8 mouse cellular contexts compared by ENCODE assay signal in genomic region chr13:28718868-28719265, GRCm38 (mm10).
DNase-seq lines count a peak whose midpoint lies in the region; ATAC-seq and TF ChIP-seq lines count a peak whose summit lies in the region.

No protein-coding gene starts in this region.

- no peak for ATAC-seq in heart, postnatal 0 days (ENCODE audit: insufficient read depth, low read depth)
- no peak for ATAC-seq in hindbrain, embryonic 14.5 days (ENCODE audit: low FRiP score)
- ATAC-seq in neural tube, embryonic 14.5 days (ENCODE audit: low read depth): no peak
- ATAC-seq in inflammation-experienced regulatory T-cells, adult 6 months: no peak
- ATAC-seq in monocyte, adult 5-6 weeks (replicated peaks; ENCODE audit: insufficient number of reproducible peaks, low FRiP score, low TSS enrichment, poor library complexity, severe bottlenecking): no peak

- no peaks in the 10 kb centered on the region for H3K27me3 ChIP-seq in heart, postnatal 0 days (ENCODE audit: control insufficient read depth, insufficient read depth, low read length)
- no peaks in the 10 kb centered on the region for H3K27me3 ChIP-seq in embryonic facial prominence, embryonic 10.5 days (replicated peaks; ENCODE audit: low read depth, poor library complexity, severe bottlenecking)
- no peaks in the 10 kb centered on the region for H3K27me3 ChIP-seq in hindbrain, embryonic 14.5 days (ENCODE audit: control insufficient read depth, insufficient read depth, low read length)
- no peaks in the 10 kb centered on the region for H3K27me3 ChIP-seq in neural tube, embryonic 14.5 days (ENCODE audit: control insufficient read depth, insufficient read depth, low read length)

- peak overlapping the region; percentile 64 for H3K27ac ChIP-seq in heart, postnatal 0 days (ENCODE audit: low read depth)
- H3K27ac ChIP-seq in embryonic facial prominence, embryonic 10.5 days (replicated peaks): peak overlapping the region; percentile 63; the same call in 1 of the 2 replicates
- H3K27ac ChIP-seq in hindbrain, embryonic 14.5 days: peak overlapping the region; percentile 84
- H3K27ac ChIP-seq in neural tube, embryonic 14.5 days (ENCODE audit: low read depth, low read length): peak overlapping the region; percentile 76

- no peak overlapping the region for H3K4me3 ChIP-seq in heart, postnatal 0 days (ENCODE audit: low read depth, low read length)
- H3K4me3 ChIP-seq in embryonic facial prominence, embryonic 10.5 days: 0 out of 2 replicates have a peak overlapping the region, but pooled peaks have one; percentile 0
- H3K4me3 ChIP-seq in hindbrain, embryonic 14.5 days (replicated peaks; ENCODE audit: low read length): no peak overlapping the region
- no peak overlapping the region for H3K4me3 ChIP-seq in neural tube, embryonic 14.5 days (ENCODE audit: low read depth, low read length)

- peaks cover 38% of the 10 kb centered on the region for H3K4me1 ChIP-seq in heart, postnatal 0 days (ENCODE audit: control insufficient read depth, insufficient read depth)
- H3K4me1 ChIP-seq in embryonic facial prominence, embryonic 10.5 days: peaks cover 59% of the 10 kb centered on the region
- H3K4me1 ChIP-seq in hindbrain, embryonic 14.5 days (replicated peaks; ENCODE audit: control insufficient read depth, insufficient read depth, low read length): peaks cover 50% of the 10 kb centered on the region
- peaks cover 35% of the 10 kb centered on the region for H3K4me1 ChIP-seq in neural tube, embryonic 14.5 days (ENCODE audit: control insufficient read depth, insufficient read depth, low read length)

- no peak for TF ChIP-seq CTCF in heart, postnatal 0 days (IDR thresholded peaks at IDR 0.05; ENCODE audit: low read depth)

- intact Hi-C loops in heart, postnatal 10 days (cut with DNase I): loop anchor here (2.0 to 5.0 kb wide), 3 partner anchors 87 to 232 kb away; no protein-coding TSS in a partner anchor

- no peak overlapping the region for H3K9ac ChIP-seq in heart, postnatal 0 days (replicated peaks; ENCODE audit: low read depth, low read length)
- peak overlapping the region; percentile 49 for H3K9ac ChIP-seq in hindbrain, embryonic 14.5 days
- no peak overlapping the region for H3K9ac ChIP-seq in neural tube, embryonic 14.5 days (replicated peaks; ENCODE audit: low read depth, low read length)

- WGBS in heart, postnatal 0 days: 53% methylated on average over 5 of the region's 5 CpGs
- 24% methylated on average over 5 of the region's 5 CpGs for WGBS in embryonic facial prominence, embryonic 10.5 days
- 18% methylated on average over 5 of the region's 5 CpGs for WGBS in hindbrain, embryonic 14.5 days
- 16% methylated on average over 5 of the region's 5 CpGs for WGBS in neural tube, embryonic 14.5 days

- H3K4me2 ChIP-seq in heart, postnatal 0 days (ENCODE audit: low read depth, low read length): no peak overlapping the region
- H3K4me2 ChIP-seq in hindbrain, embryonic 14.5 days (replicated peaks): no peak overlapping the region
- H3K4me2 ChIP-seq in neural tube, embryonic 14.5 days (ENCODE audit: low read depth, low read length): no peak overlapping the region; the same call in 1 of the 2 replicates

- no peaks in the 10 kb centered on the region for H3K9me3 ChIP-seq in heart, postnatal 0 days (replicated peaks; ENCODE audit: control insufficient read depth, low read length)
- H3K9me3 ChIP-seq in embryonic facial prominence, embryonic 10.5 days: no peaks in the 10 kb centered on the region
- no peaks in the 10 kb centered on the region for H3K9me3 ChIP-seq in hindbrain, embryonic 14.5 days (ENCODE audit: control insufficient read depth, low read length)
- no peaks in the 10 kb centered on the region for H3K9me3 ChIP-seq in neural tube, embryonic 14.5 days (ENCODE audit: control insufficient read depth, low read length)

- no peak for DNase-seq in heart, postnatal 0 days (ENCODE audit: low spot score)
- no peak for DNase-seq in heart, postnatal 10 days
- DNase-seq in embryonic facial prominence, embryonic 10.5 days (ENCODE audit: low spot score): peak; percentile 48
- DNase-seq in hindbrain, embryonic 14.5 days (ENCODE audit: low spot score): no peak
- no peak for DNase-seq in spleen, adult 18-20 months

- no peak for TF ChIP-seq EP300 in heart, postnatal 0 days (IDR thresholded peaks at IDR 0.05; ENCODE audit: low read depth)

- H3K36me3 ChIP-seq in heart, postnatal 0 days (replicated peaks; ENCODE audit: control insufficient read depth, insufficient read depth, low read length): no peaks in the 10 kb centered on the region
- H3K36me3 ChIP-seq in embryonic facial prominence, embryonic 10.5 days (replicated peaks): no peaks in the 10 kb centered on the region
- H3K36me3 ChIP-seq in hindbrain, embryonic 14.5 days (replicated peaks; ENCODE audit: control insufficient read depth, insufficient read depth): no peaks in the 10 kb centered on the region
- no peaks in the 10 kb centered on the region for H3K36me3 ChIP-seq in neural tube, embryonic 14.5 days (ENCODE audit: control insufficient read depth, insufficient read depth, low read length)
